Mouse (Mus musculus) bone marrow, adult 2 months (tissue): Measurements from ENCODE around the gene Ifngr1.

Experiments used
- CTCF ChIP-seq: fragments of 200-500 bp; IDR thresholded peaks from 2 replicates; pipeline ENCODE4 v1.5.1; 2011; ENCODE audit warnings: low read length, control low read depth; ENCODE audit not compliant: control insufficient read depth, insufficient read depth
- POLR2A ChIP-seq: fragments of 200-500 bp; IDR thresholded peaks from 2 replicates; pipeline ENCODE4 v1.6.1; 2011; ENCODE audit warnings: low read depth, mild to moderate bottlenecking, control low read depth, low read length, borderline replicate concordance; ENCODE audit not compliant: control insufficient read depth

GRCm38 (mm10) chr10:19645119-19645518 lies 53.4 kb downstream of the Ifngr1 start:
- TF ChIP-seq POLR2A = no peak
- no peak for TF ChIP-seq CTCF
